Mouse (Mus musculus) monocyte, adult 5-6 weeks (primary cell): Measurements from ENCODE around the gene Maml3. TPM values are rescaled to one million over a fixed set of nuclear protein-coding genes. Genes with fewer than 3 reads are reported as not detected.
A peak's percentile ranks its signal among the peaks of the same experiment; 100 is the strongest.

Experiments
- ATAC-seq: fragments of 153-309, 156-312 bp; replicated peaks from 2 replicates; pipeline ENCODE4 v1.8.0; 2017; ENCODE audit warnings: mild to moderate bottlenecking; ENCODE audit not compliant: low TSS enrichment, insufficient number of reproducible peaks, severe bottlenecking, poor library complexity, low FRiP score
- total RNA-seq: library from RNA; stranded (forward); fragments of 200-1000, 200-491, 200-594 nt; gene quantifications from 3 replicates; pipeline ENCODE4 v1.2.3, GENCODE M21; 2017

Maml3 gene
- total RNA-seq, 1 experiment from 2014 or later = 8.5 TPM

GRCm38 (mm10) chr3:51719982-51720381 is 384.9 kb downstream of the Maml3 start:
- no peak for ATAC-seq

- no peak for ATAC-seq
Measured at GRCm38 (mm10) chr3:51719373-51719772, 385.5 kb downstream of the Maml3 start.

- ATAC-seq = no peak
Measured at GRCm38 (mm10) chr3:51717909-51718308, 387.0 kb downstream of the Maml3 start.

- no peak for ATAC-seq
Measured at GRCm38 (mm10) chr3:51717455-51717854, 387.4 kb downstream of the Maml3 start.

GRCm38 (mm10) chr3:51714469-51714868 is 390.4 kb downstream of the Maml3 start:
- no peak for ATAC-seq

GRCm38 (mm10) chr3:51713233-51713632 is 391.6 kb downstream of the Maml3 start:
- ATAC-seq = no peak

- no peak for ATAC-seq
Measured at GRCm38 (mm10) chr3:51712382-51712781, 392.5 kb downstream of the Maml3 start.

- ATAC-seq = peak; percentile 37; the same call in 1 of the 2 replicates
Measured at GRCm38 (mm10) chr3:51708746-51709411, 396.0 kb downstream of the Maml3 start.

GRCm38 (mm10) chr3:51708375-51708745 is 396.5 kb downstream of the Maml3 start:
- ATAC-seq = no peak

- ATAC-seq = no peak
Measured at GRCm38 (mm10) chr3:51705220-51705619, 399.7 kb downstream of the Maml3 start.

GRCm38 (mm10) chr3:51703478-51703877 is 401.4 kb downstream of the Maml3 start:
- ATAC-seq = no peak

- no peak for ATAC-seq
Measured at GRCm38 (mm10) chr3:51702701-51703286, 402.1 kb downstream of the Maml3 start.

- ATAC-seq = no peak
Measured at GRCm38 (mm10) chr3:51701950-51702349, 402.9 kb downstream of the Maml3 start.

GRCm38 (mm10) chr3:51701281-51701751 is 403.6 kb downstream of the Maml3 start:
- peak; percentile 15; the same call in 1 of the 2 replicates for ATAC-seq

GRCm38 (mm10) chr3:51700731-51701280 is 404.1 kb downstream of the Maml3 start:
- no peak for ATAC-seq

- no peak for ATAC-seq
Measured at GRCm38 (mm10) chr3:51700123-51700522, 404.8 kb downstream of the Maml3 start.

- no peak for ATAC-seq
Measured at GRCm38 (mm10) chr3:51697931-51698330, 406.9 kb downstream of the Maml3 start.

GRCm38 (mm10) chr3:51695713-51696112 is 409.2 kb downstream of the Maml3 start:
- ATAC-seq = no peak

GRCm38 (mm10) chr3:51694576-51694975 is 410.3 kb downstream of the Maml3 start:
- no peak for ATAC-seq

- ATAC-seq = no peak
Measured at GRCm38 (mm10) chr3:51693196-51693595, 411.7 kb downstream of the Maml3 start.
